Mouse (Mus musculus) midbrain, embryonic 16.5 days (tissue): Measurements from ENCODE around the gene Mrgprg. TPM values are rescaled to one million over a fixed set of nuclear protein-coding genes. Genes with fewer than 3 reads are reported as not detected.

Experiments used
- ATAC-seq: fragments of 200-750 bp; cut with Nextera tagmentation; 2 replicates; pipeline ENCODE4 v1.8.0; 2017; ENCODE audit warnings: moderate TSS enrichment
- H3K27ac ChIP-seq: fragments of 300-500 bp; sonication (generic); 2 replicates; pipeline ENCODE4 v1.5.1; 2014; ENCODE audit warnings: mild to moderate bottlenecking, low read length, mixed read lengths
- H3K27me3 ChIP-seq: fragments of 300-500 bp; sonication (generic); 2 replicates; pipeline ENCODE4 v1.6.1; 2014; ENCODE audit warnings: low read depth, low read length, mixed read lengths; ENCODE audit not compliant: control insufficient read depth, insufficient read depth
- H3K36me3 ChIP-seq: fragments of 300-500 bp; sonication (generic); 2 replicates; pipeline ENCODE4 v1.6.1; 2014; ENCODE audit warnings: mild to moderate bottlenecking, low read length, moderate library complexity, mixed read lengths; ENCODE audit not compliant: control insufficient read depth, insufficient read depth
- H3K4me1 ChIP-seq: fragments of 300-500 bp; sonication (generic); 2 replicates; pipeline ENCODE4 v1.6.1; 2014; ENCODE audit warnings: mild to moderate bottlenecking, low read length, mixed read lengths; ENCODE audit not compliant: control insufficient read depth, insufficient read depth
- H3K4me2 ChIP-seq: fragments of 300-500 bp; sonication (generic); 2 replicates; pipeline ENCODE4 v1.6.1; 2014; ENCODE audit warnings: mild to moderate bottlenecking, low read length, mixed read lengths
- H3K4me3 ChIP-seq: fragments of 300-500 bp; sonication (generic); 2 replicates; pipeline ENCODE4 v1.5.1; 2014; ENCODE audit warnings: low read depth, mild to moderate bottlenecking, low read length, moderate library complexity, mixed read lengths
- H3K9ac ChIP-seq: fragments of 300-500 bp; sonication (generic); 2 replicates; pipeline ENCODE4 v1.6.1; 2014; ENCODE audit warnings: low read depth, low read length, mixed read lengths
- H3K9me3 ChIP-seq: fragments of 300-500 bp; sonication (generic); replicated peaks from 2 replicates; pipeline ENCODE4 v1.6.1; 2014; ENCODE audit warnings: mild to moderate bottlenecking, low read length, mixed read lengths; ENCODE audit not compliant: control insufficient read depth, poor library complexity, severe bottlenecking
- WGBS: fragments of 180-500 bp; shearing (Covaris S2); extraction: QIAGEN DNeasy Blood & Tissue Kit; methylation state at CpG from one replicate; pipeline ENCODE4 v1.1.7; 2014; 5-methylcytosine and 5-hydroxymethylcytosine counted together
- microRNA-seq: library from miRNA; unstranded; fragments of <30 nt; microRNA quantifications from one replicate; pipeline ENCODE4, GENCODE M21; 2017
- polyA plus RNA-seq: library from polyadenylated mRNA; unstranded; fragments of >200 nt; fragmentation: Nextera tagmentation; extraction: Ambion mirVana; gene quantifications from 2 replicates; pipeline ENCODE4 v1.2.1, GENCODE M21; 2015

Mrgprg gene
- polyA plus RNA-seq, 1 experiment from 2014 or later: not detected

GRCm38 (mm10) chr7:143729886-143730285 lies 36.9 kb downstream of the Mrgprg start:
- Histone ChIP-seq H3K9me3 (no peaks in the 10 kb centered on the region), H3K9ac (no peak overlapping the region), H3K27me3 (no peaks in the 10 kb centered on the region), H3K4me1 (0 out of 2 replicates have a peak, but pooled peaks cover 3% of the 10 kb centered on the region), H3K27ac (no peak overlapping the region), H3K4me2 (no peak overlapping the region), H3K36me3 (peaks cover 6% of the 10 kb centered on the region; the same call in 1 of the 2 replicates), H3K4me3 (no peak overlapping the region)
- no peak for ATAC-seq
- WGBS: 83% methylated on average over 10 of the region's 10 CpGs

- no peaks in the 10 kb centered on the region; the same call in 1 of the 2 replicates for H3K36me3 ChIP-seq
- WGBS: 91% methylated on average over 4 of the region's 4 CpGs
- 0 out of 2 replicates have a peak, but pooled peaks cover 3% of the 10 kb centered on the region for H3K4me1 ChIP-seq
- no peak overlapping the region for H3K4me3 ChIP-seq
- no peak overlapping the region for H3K27ac ChIP-seq
- H3K27me3 ChIP-seq: no peaks in the 10 kb centered on the region
- no peak overlapping the region for H3K4me2 ChIP-seq
- no peaks in the 10 kb centered on the region for H3K9me3 ChIP-seq
- H3K9ac ChIP-seq: no peak overlapping the region
- ATAC-seq: no peak
Measured at GRCm38 (mm10) chr7:143726396-143726795, 40.4 kb downstream of the Mrgprg start.

- no peak overlapping the region for H3K4me2 ChIP-seq
- H3K9ac ChIP-seq: no peak overlapping the region
- no peak for ATAC-seq
- no peaks in the 10 kb centered on the region for H3K27me3 ChIP-seq
- WGBS: 96% methylated on average over 4 of the region's 4 CpGs
- no peaks in the 10 kb centered on the region for H3K4me1 ChIP-seq
- no peaks in the 10 kb centered on the region for H3K9me3 ChIP-seq
- H3K4me3 ChIP-seq: no peak overlapping the region
- H3K36me3 ChIP-seq: no peaks in the 10 kb centered on the region; the same call in 1 of the 2 replicates
- no peak overlapping the region for H3K27ac ChIP-seq
Measured at GRCm38 (mm10) chr7:143723841-143724240, 43.0 kb downstream of the Mrgprg start.

- no peak overlapping the region for H3K4me3 ChIP-seq
- no peaks in the 10 kb centered on the region for H3K4me1 ChIP-seq
- no peak overlapping the region for H3K9ac ChIP-seq
- 85% methylated on average over 5 of the region's 5 CpGs for WGBS
- H3K9me3 ChIP-seq: no peaks in the 10 kb centered on the region
- H3K27me3 ChIP-seq: no peaks in the 10 kb centered on the region
- H3K36me3 ChIP-seq: no peaks in the 10 kb centered on the region; the same call in 1 of the 2 replicates
- ATAC-seq: no peak
- H3K4me2 ChIP-seq: no peak overlapping the region
- H3K27ac ChIP-seq: no peak overlapping the region
Measured at GRCm38 (mm10) chr7:143722646-143723045, 44.1 kb downstream of the Mrgprg start.

- ATAC-seq: no peak
- Histone ChIP-seq H3K4me1 (no peaks in the 10 kb centered on the region), H3K27ac (no peak overlapping the region), H3K9ac (no peak overlapping the region), H3K4me2 (no peak overlapping the region), H3K9me3 (no peaks in the 10 kb centered on the region), H3K4me3 (no peak overlapping the region), H3K27me3 (no peaks in the 10 kb centered on the region), H3K36me3 (peaks cover 12% of the 10 kb centered on the region)
- 92% methylated on average over 1 of the region's 1 CpGs for WGBS
Measured at GRCm38 (mm10) chr7:143717811-143718210, 49.0 kb downstream of the Mrgprg start.

Small RNA genes lying within 50 kb of the gene (microRNA-seq; reads per million reads assigned to microRNA genes)
- gene Gm22064: not detected

Other genes with a start within 250 kb of the Mrgprg start
- 327 and 338 TPM in 2 replicates for gene Nap1l4, start 217.9 kb downstream of the Mrgprg start, polyA plus RNA-seq
- 70.5 and 78.6 TPM in 2 replicates for gene Cars, start 166.9 kb downstream of the Mrgprg start, polyA plus RNA-seq
- 0.16 and 0.24 TPM in 2 replicates for gene Tnfrsf26, start 138.3 kb downstream of the Mrgprg start, polyA plus RNA-seq
- gene Tnfrsf22, start 117.3 kb downstream of the Mrgprg start, polyA plus RNA-seq: 3.3 and 3.8 TPM in 2 replicates
- 0.72 and 0.90 TPM in 2 replicates for gene Tnfrsf23, start 81.1 kb downstream of the Mrgprg start, polyA plus RNA-seq
- 43.8 and 44.1 TPM in 2 replicates for gene Osbpl5, start 10.0 kb downstream of the Mrgprg start, polyA plus RNA-seq
- gene Mrgpre, start 17.5 kb upstream of the Mrgprg start, polyA plus RNA-seq: 11.4 and 14.1 TPM in 2 replicates
- gene Nadsyn1, start 55.9 kb upstream of the Mrgprg start, polyA plus RNA-seq: 6.5 and 7.5 TPM in 2 replicates
- 71.7 and 83.4 TPM in 2 replicates for gene Dhcr7, start 56.2 kb upstream of the Mrgprg start, polyA plus RNA-seq
- gene Gm498, start 99.8 kb upstream of the Mrgprg start, polyA plus RNA-seq: not detected in 2 replicates
- gene Shank2, start 234.9 kb upstream of the Mrgprg start, polyA plus RNA-seq: 10.0 and 10.5 TPM in 2 replicates